Mouse (Mus musculus) intestine, embryonic 14.5 days (tissue): ENCODE results near the gene Pip5kl1. TPM values are rescaled to one million over a fixed set of nuclear protein-coding genes. Genes with fewer than 3 reads are reported as not detected.

Experiments used
- ATAC-seq: fragments of 200-750 bp; cut with Nextera tagmentation; replicated peaks from 2 replicates; pipeline ENCODE4 v1.8.0; 2017; ENCODE audit warnings: low read depth, moderate number of reproducible peaks, moderate TSS enrichment, moderate library complexity; ENCODE audit not compliant: low FRiP score, low TSS enrichment
- DNase-seq: peaks from one replicate; pipeline ENCODE4 v3.0.0-alpha.2; 2018; ENCODE audit warnings: low spot score
- H3K27ac ChIP-seq: fragments of 300-500 bp; sonication (generic); 2 replicates; pipeline ENCODE4 v1.5.1; 2014; ENCODE audit warnings: low read depth, mild to moderate bottlenecking, control low read depth
- H3K27me3 ChIP-seq: fragments of 300-500 bp; sonication (generic); replicated peaks from 2 replicates; pipeline ENCODE4 v1.6.1; 2014; ENCODE audit warnings: low read length, control low read depth; ENCODE audit not compliant: control insufficient read depth, insufficient read depth
- H3K36me3 ChIP-seq: fragments of 300-500 bp; sonication (generic); 2 replicates; pipeline ENCODE4 v1.6.1; 2014; ENCODE audit warnings: low read length, control low read depth; ENCODE audit not compliant: control insufficient read depth, insufficient read depth
- H3K4me1 ChIP-seq: fragments of 300-500 bp; sonication (generic); replicated peaks from 2 replicates; pipeline ENCODE4 v1.6.1; 2014; ENCODE audit warnings: low read length, control low read depth, mixed read lengths; ENCODE audit not compliant: control insufficient read depth, insufficient read depth
- H3K4me2 ChIP-seq: fragments of 300-500 bp; sonication (generic); 2 replicates; pipeline ENCODE4 v1.6.1; 2014; ENCODE audit warnings: low read length
- H3K4me3 ChIP-seq: fragments of 300-500 bp; sonication (generic); 2 replicates; pipeline ENCODE4 v1.5.1; 2014; ENCODE audit warnings: low read depth, low read length, control low read depth, mixed read lengths
- H3K9ac ChIP-seq: fragments of 300-500 bp; sonication (generic); 2 replicates; pipeline ENCODE4 v1.6.1; 2014; ENCODE audit warnings: mild to moderate bottlenecking, low read length
- H3K9me3 ChIP-seq: fragments of 300-500 bp; sonication (generic); 2 replicates; pipeline ENCODE4 v1.6.1; 2016; ENCODE audit warnings: low read length, control low read depth; ENCODE audit not compliant: control insufficient read depth
- WGBS: fragments of 180-500 bp; shearing (Covaris S2); extraction: QIAGEN DNeasy Blood & Tissue Kit; methylation state at CpG from one replicate; pipeline ENCODE4 v1.1.7; 2014; 5-methylcytosine and 5-hydroxymethylcytosine counted together
- polyA plus RNA-seq: library from polyadenylated mRNA; unstranded; fragments of >200 nt; fragmentation: Nextera tagmentation; extraction: Ambion mirVana; gene quantifications from 2 replicates; pipeline ENCODE4 v1.2.1, GENCODE M21; 2014

The Pip5kl1 gene
- polyA plus RNA-seq, 1 experiment from 2014 or later, result 0.89 TPM

DNA sequence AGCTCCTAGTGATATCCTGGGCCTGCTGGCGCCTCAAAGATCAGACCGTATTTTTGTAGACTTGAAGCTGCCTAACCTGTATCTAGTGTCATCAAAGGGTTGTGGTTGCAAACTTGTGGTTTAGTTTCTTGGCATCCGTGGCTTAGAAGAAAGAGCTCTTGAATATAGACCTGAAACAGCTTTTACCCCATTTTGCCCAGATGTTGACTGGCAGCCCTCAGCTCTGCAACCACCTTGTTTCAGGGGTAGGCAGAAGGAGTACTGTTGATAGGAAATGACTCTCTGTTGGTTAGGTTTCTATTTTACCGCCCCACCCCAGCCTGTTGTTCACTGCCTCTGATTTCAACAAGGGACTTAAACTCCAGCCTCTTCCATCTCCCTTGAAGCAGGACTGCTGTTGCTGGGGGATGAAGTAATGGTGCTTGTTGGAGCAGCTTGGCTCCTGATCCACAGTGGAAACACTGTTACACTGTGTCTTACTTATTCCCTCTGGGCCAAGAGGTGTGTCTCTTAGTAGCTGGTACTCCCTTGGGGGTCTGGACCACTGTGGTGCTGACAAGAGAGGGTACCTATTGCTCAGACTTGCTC, 32.5 kb upstream of the Pip5kl1 start:
- no peak for ATAC-seq

DNA sequence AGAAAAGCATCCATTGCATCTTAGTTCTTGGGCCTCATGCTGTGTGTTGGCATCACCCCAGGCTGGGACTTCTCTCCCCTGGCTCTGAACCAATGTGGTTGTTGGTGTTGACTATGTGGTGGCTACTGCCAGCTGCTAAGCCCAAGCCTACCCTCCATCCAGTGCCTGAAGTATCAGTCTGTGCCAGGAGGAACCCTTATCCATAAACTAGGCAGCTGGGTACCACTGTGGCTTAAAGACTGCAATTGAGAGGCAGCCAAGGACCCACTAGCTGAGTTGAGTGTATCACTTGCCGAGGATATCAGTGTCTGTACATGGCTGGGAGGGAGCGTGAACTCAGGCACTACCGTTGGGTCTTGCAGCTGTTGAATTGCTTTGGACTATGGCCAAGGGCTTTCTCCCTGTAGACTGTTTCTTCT, 31.6 kb upstream of the Pip5kl1 start:
- Histone ChIP-seq H3K9ac (no peak overlapping the region), H3K36me3 (0 out of 2 replicates have a peak, but pooled peaks cover 5% of the 10 kb centered on the region), H3K9me3 (no peaks in the 10 kb centered on the region), H3K4me2 (no peak overlapping the region), H3K4me1 (peaks cover 15% of the 10 kb centered on the region), H3K27me3 (no peaks in the 10 kb centered on the region), H3K4me3 (no peak overlapping the region), H3K27ac (no peak overlapping the region)
- ATAC-seq (no peak), DNase-seq (no peak)
- 89% methylated on average over 3 of the region's 3 CpGs for WGBS

More for the DNA sequence above, 32.5 kb upstream of the Pip5kl1 start:
- no peak for DNase-seq
- H3K36me3 ChIP-seq, result 0 out of 2 replicates have a peak, but pooled peaks cover 5% of the 10 kb centered on the region
- no peak overlapping the region for H3K27ac ChIP-seq
- H3K27me3 ChIP-seq, result no peaks in the 10 kb centered on the region
- H3K9me3 ChIP-seq, result no peaks in the 10 kb centered on the region
- no peak overlapping the region for H3K9ac ChIP-seq
- H3K4me1 ChIP-seq, result peaks cover 23% of the 10 kb centered on the region
- no peak overlapping the region for H3K4me2 ChIP-seq
- 85% methylated on average over 4 of the region's 4 CpGs for WGBS
- no peak overlapping the region for H3K4me3 ChIP-seq

DNA sequence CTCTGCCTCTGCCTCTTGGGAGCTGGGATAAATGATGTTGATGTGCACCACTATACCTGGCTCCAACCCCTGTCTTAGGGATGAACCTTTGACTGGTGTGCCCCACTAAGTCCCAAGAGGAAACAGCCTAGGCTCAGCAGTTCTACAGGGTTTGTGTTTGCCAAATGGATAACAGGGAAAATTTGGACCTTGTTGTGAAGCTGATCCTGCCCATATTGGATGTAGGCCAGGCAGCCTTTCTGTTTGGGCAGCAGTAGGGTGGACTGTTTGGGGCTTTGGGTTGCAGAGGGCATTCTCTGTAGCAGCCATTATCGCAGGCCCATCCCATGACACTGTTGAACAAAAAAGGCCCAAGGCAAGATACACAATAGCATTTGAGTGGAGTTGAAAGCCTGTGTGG, 27.6 kb upstream of the Pip5kl1 start:
- Histone ChIP-seq H3K4me3 (no peak overlapping the region), H3K4me2 (no peak overlapping the region)

DNA sequence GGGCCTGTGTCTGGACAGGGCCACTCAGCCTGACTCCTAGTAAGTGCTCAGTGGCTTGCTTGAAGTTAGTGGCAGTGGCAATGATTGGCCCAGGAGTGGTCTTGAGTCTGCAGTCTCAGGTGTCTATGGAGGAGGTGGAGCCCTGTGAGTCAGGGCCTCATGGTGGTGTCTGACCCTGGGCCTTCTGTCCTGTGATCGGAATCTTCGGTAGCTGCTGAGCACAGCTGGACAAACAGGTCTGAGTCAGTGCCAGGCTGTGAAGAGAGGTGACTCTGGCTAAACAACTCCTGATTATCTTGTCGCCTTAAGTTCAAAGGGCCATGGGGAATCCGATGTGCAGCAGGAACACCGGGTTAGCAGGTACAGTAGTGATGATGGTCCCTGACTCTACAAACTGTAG, 27.2 kb upstream of the Pip5kl1 start:
- Histone ChIP-seq H3K4me1 (peaks cover 14% of the 10 kb centered on the region), H3K27ac (no peak overlapping the region)

More for the DNA sequence above, 27.6 kb upstream of the Pip5kl1 start:
- ATAC-seq, result no peak
- H3K27me3 ChIP-seq, result no peaks in the 10 kb centered on the region
- H3K9ac ChIP-seq, result no peak overlapping the region
- 0 out of 2 replicates have a peak, but pooled peaks cover 5% of the 10 kb centered on the region for H3K36me3 ChIP-seq
- no peak overlapping the region for H3K27ac ChIP-seq
- H3K9me3 ChIP-seq, result no peaks in the 10 kb centered on the region
- WGBS, result 96% methylated on average over 1 of the region's 1 CpGs
- peaks cover 14% of the 10 kb centered on the region for H3K4me1 ChIP-seq
- no peak for DNase-seq

DNA sequence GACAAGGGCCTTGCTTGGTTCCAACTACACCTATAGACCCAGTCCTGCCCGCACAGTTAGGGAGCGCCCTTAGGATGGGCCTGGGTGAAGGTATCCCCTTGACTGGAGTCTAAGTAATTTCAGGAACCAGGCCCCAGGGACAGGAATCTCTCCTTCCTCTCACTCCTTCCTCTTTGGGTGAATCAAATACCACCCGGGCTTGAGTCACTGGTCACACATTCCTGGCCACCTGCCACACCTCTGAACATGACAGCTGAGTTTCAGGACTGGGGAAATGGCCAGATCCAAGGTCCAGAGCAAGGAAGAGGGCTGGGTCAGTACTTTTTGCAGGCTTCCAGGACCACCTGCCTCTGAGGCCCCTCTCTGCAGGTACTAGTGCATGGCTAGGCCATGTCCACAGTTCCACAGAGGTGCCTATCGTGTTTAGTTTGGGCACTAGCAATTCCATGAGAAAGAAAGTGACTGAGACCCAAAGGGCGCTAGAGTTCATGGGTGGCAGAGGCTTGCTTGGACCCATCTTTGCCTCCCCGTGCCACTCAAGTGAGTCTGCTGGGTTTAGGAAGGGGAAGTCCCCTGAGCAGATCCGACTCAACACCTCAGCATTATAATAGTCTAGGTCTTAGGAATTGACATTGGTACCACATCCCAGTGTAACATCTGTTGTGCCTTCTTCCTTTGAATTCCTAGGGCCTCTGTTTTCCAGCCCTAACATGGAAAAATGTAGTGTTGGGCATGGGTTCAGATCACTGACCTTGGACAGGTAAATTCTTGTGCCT, 26.4 kb upstream of the Pip5kl1 start:
- no peak overlapping the region for H3K9ac ChIP-seq
- no peak overlapping the region for H3K4me2 ChIP-seq
- WGBS, result 89% methylated on average over 7 of the region's 7 CpGs
- no peak overlapping the region for H3K4me3 ChIP-seq
- no peak for ATAC-seq
- H3K9me3 ChIP-seq, result no peaks in the 10 kb centered on the region
- no peak overlapping the region for H3K27ac ChIP-seq
- peaks cover 14% of the 10 kb centered on the region for H3K4me1 ChIP-seq
- DNase-seq, result no peak
- no peaks in the 10 kb centered on the region for H3K27me3 ChIP-seq
- H3K36me3 ChIP-seq, result 0 out of 2 replicates have a peak, but pooled peaks cover 5% of the 10 kb centered on the region

More for the DNA sequence above, 27.2 kb upstream of the Pip5kl1 start:
- ATAC-seq (no peak), DNase-seq (no peak)
- Histone ChIP-seq H3K9ac (no peak overlapping the region), H3K36me3 (0 out of 2 replicates have a peak, but pooled peaks cover 5% of the 10 kb centered on the region), H3K4me3 (no peak overlapping the region), H3K4me2 (no peak overlapping the region), H3K9me3 (no peaks in the 10 kb centered on the region), H3K27me3 (no peaks in the 10 kb centered on the region)
- WGBS, result 77% methylated on average over 5 of the region's 5 CpGs

DNA sequence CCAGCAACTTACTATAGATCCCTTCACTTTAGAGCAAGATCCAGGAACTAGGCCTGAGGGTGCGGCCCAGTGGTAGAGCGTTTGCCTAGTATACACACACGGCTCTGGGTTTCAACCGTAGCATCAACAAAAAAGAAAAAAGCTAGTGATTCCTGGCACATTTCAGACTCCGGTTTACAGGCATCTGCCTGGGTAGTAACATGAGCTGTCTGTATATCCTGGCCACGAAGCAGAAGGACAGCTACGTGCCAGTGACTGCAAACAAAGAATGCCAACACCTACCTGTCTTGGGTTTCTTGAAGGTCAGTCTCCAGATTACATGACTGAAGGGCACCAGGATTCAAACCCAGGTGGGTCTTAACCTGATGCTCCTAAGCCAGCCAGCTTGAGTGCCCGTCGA, 25.4 kb upstream of the Pip5kl1 start:
- 69% methylated on average over 9 of the region's 9 CpGs for WGBS
- Histone ChIP-seq H3K36me3 (0 out of 2 replicates have a peak, but pooled peaks cover 5% of the 10 kb centered on the region), H3K4me3 (no peak overlapping the region), H3K4me1 (peaks cover 14% of the 10 kb centered on the region), H3K27me3 (no peaks in the 10 kb centered on the region), H3K4me2 (no peak overlapping the region), H3K9ac (no peak overlapping the region), H3K27ac (no peak overlapping the region), H3K9me3 (no peaks in the 10 kb centered on the region)
- DNase-seq (no peak), ATAC-seq (no peak)

DNA sequence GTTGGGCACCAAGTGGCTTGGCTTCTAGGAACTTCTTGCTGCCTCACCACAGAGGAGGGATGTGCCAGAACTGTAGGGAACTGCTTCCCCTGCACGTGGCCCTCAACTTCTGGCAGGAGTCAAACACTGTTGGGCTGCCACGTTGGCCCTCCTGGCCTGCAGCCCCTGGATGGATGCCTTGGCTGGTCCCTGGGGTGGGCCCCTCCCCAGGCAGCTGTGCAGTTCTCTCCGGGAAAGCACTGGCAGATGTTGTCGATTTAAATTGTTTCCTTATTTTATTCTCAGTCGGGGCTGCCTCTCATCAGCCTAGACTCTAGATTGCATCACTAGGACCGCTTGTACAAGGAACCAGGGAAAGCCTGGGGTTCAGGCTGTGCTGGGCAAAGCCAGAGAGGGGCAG, 24.8 kb upstream of the Pip5kl1 start:
- ATAC-seq (no peak), DNase-seq (no peak)
- H3K4me3 ChIP-seq, result no peak overlapping the region
- H3K9ac ChIP-seq, result no peak overlapping the region
- no peaks in the 10 kb centered on the region for H3K27me3 ChIP-seq
- 48% methylated on average over 6 of the region's 6 CpGs for WGBS
- H3K4me2 ChIP-seq, result no peak overlapping the region
- H3K27ac ChIP-seq, result 0 out of 2 replicates have a peak overlapping the region, but pooled peaks have one; percentile 14
- no peaks in the 10 kb centered on the region for H3K9me3 ChIP-seq
- H3K36me3 ChIP-seq, result 0 out of 2 replicates have a peak, but pooled peaks cover 5% of the 10 kb centered on the region
- H3K4me1 ChIP-seq, result peaks cover 14% of the 10 kb centered on the region

DNA sequence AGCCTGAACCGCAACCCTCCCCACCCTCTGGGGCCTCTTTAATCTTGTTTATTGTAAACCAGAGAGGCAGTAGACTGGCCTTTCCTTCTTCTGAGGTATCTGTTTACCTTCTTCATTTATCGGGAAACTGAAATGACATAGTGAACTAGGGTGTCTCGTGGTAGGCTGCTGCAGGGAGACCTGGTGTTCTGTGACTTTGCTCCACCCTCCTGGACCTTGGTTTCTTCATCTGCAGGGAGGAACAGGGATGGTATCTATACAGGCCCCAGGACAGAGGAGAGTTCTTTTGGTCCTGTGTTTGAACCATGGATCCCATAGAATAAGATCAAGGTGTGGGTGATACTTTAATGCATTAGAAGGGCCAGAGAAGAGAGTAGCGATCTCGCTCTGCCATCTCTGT, 23.4 kb upstream of the Pip5kl1 start:
- no peak overlapping the region for H3K4me3 ChIP-seq
- no peak for DNase-seq
- no peaks in the 10 kb centered on the region for H3K27me3 ChIP-seq
- no peak overlapping the region for H3K27ac ChIP-seq
- no peak for ATAC-seq
- H3K4me1 ChIP-seq, result peaks cover 19% of the 10 kb centered on the region
- no peaks in the 10 kb centered on the region for H3K36me3 ChIP-seq
- H3K9me3 ChIP-seq, result no peaks in the 10 kb centered on the region
- no peak overlapping the region for H3K4me2 ChIP-seq
- WGBS, result 58% methylated on average over 5 of the region's 5 CpGs
- H3K9ac ChIP-seq, result no peak overlapping the region
